Mouse (Mus musculus) lung, postnatal 0 days (tissue): ENCODE results near the gene Clec9a.

Experiments
- CTCF ChIP-seq: IDR thresholded peaks from 2 replicates; pipeline ENCODE4 v1.5.1; 2016; ENCODE audit warnings: antibody characterized with exemption, mild to moderate bottlenecking
- EP300 ChIP-seq: IDR thresholded peaks from 2 replicates; pipeline ENCODE4 v1.6.1; 2016; ENCODE audit warnings: antibody characterized with exemption, mild to moderate bottlenecking, control low read depth

GRCm38 (mm10) chr6:129472627-129473026 is 64.0 kb downstream of the Clec9a start:
- TF ChIP-seq CTCF = no peak
- TF ChIP-seq EP300 = no peak
